Mouse (Mus musculus) cerebellum, adult 2 months (tissue): ENCODE data around the gene Scamp4.

Experiments
- CTCF ChIP-seq: fragments of 200-500 bp; IDR thresholded peaks from 2 replicates; pipeline ENCODE4 v1.5.1; 2011; ENCODE audit warnings: low read depth, mild to moderate bottlenecking, control low read depth, low read length, moderate library complexity, borderline replicate concordance; ENCODE audit not compliant: insufficient read depth
- POLR2A ChIP-seq: fragments of 200-500 bp; IDR thresholded peaks from 2 replicates; pipeline ENCODE4 v1.6.1; 2011; ENCODE audit warnings: low read length, control low read depth, borderline replicate concordance; ENCODE audit not compliant: insufficient read depth

DNA sequence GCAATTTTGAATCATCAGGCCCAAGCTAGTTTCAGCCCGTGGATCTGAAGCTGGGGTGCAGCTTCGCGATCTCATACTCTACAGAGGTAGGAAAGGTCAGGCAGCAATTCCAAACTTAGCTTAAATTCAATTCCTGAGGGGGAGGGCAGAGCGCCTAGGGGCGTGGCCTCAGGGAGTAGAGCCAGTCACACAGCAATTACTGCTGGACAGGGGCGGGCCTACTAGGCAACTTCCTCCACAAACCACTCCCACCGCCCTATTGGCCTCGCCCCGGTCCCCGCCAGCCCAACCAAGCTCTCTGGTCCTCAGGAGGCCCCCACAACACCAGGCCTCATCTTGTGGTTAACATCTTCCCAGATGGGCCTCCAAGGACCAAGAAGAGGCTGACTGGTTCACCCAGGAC, 33.0 kb upstream of the Scamp4 start:
- TF ChIP-seq CTCF (no peak), POLR2A (no peak)
